Mouse (Mus musculus) ES-Bruce4 (cell line): ENCODE data around the gene Ap4s1.

Source experiments
- CTCF ChIP-seq: IDR thresholded peaks from one replicate; pipeline ENCODE4 v1.8.1; 2011; ENCODE audit warnings: low read depth, low read length
- POLR2A ChIP-seq: IDR thresholded peaks from one replicate; pipeline ENCODE4 v1.8.1; 2011; ENCODE audit warnings: low read length; ENCODE audit not compliant: insufficient read depth

DNA sequence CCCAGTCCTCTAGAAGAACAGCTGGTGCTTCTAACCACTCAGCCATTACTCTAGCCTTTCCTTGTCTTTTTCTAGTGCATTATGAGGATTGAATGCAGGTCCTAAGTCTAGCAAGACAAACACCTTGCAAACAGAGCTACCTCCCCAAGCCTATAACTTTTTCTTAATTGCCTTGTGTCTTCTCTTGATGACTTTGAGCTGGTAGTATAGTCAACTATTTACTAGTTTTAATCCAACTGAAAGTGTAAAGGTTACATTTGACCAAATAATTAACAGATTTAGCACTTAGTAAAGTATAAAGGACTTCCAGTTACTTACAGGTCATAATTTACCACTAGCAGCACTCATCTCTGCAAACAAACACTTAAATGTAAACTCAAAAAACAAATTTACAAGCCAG lies 27.8 kb upstream of the Ap4s1 start:
- TF ChIP-seq CTCF (no peak), POLR2A (no peak)
